Mouse (Mus musculus) CH12.LX (cell line): ENCODE measurements around the gene Arl2.
A peak's percentile ranks its signal among the peaks of the same experiment; 100 is the strongest.

Source experiments
- CHD1 ChIP-seq: IDR thresholded peaks from 2 replicates; pipeline ENCODE4 v1.6.1; 2012; ENCODE audit warnings: low read depth, low read length, improper control_type of control experiment, inconsistent platforms
- CHD2 ChIP-seq: IDR thresholded peaks from 2 replicates; pipeline ENCODE4 v1.6.1; 2011; ENCODE audit warnings: low read length, improper control_type of control experiment
- CTCF ChIP-seq, 2 experiments: IDR thresholded peaks in 1 of 2; conservative IDR thresholded peaks in 1 of 2; 2 replicates each; pipeline ENCODE4 v1.5.1; 2011 to 2012; ENCODE audit warnings: low read depth in 2 of 2, low read length in 2 of 2, improper control_type of control experiment in 1 of 2, inconsistent platforms in 1 of 2, mild to moderate bottlenecking in 1 of 2, moderate library complexity in 1 of 2
- EP300 ChIP-seq: IDR thresholded peaks from 2 replicates; pipeline ENCODE4 v1.6.1; 2011; ENCODE audit warnings: low read length, improper control_type of control experiment
- IRF4 ChIP-seq: IDR thresholded peaks from 2 replicates; pipeline ENCODE4 v1.6.1; 2014; ENCODE audit warnings: low read depth, mild to moderate bottlenecking, inconsistent platforms, low read length, improper control_type of control experiment
- MAX ChIP-seq: IDR thresholded peaks from 2 replicates; pipeline ENCODE4 v1.6.1; 2011; ENCODE audit warnings: low read length, improper control_type of control experiment
- PAX5 ChIP-seq: IDR thresholded peaks from 2 replicates; pipeline ENCODE4 v1.6.1; 2012; ENCODE audit warnings: low read length, inconsistent platforms, mixed read lengths
- POLR2A ChIP-seq: IDR thresholded peaks from 2 replicates; pipeline ENCODE4 v1.6.1; 2011; ENCODE audit warnings: low read depth, mild to moderate bottlenecking, improper control_type of control experiment, low read length
- TCF12 ChIP-seq: IDR thresholded peaks from 2 replicates; pipeline ENCODE4 v1.6.1; 2014; ENCODE audit warnings: low read depth, mild to moderate bottlenecking, inconsistent platforms, low read length, improper control_type of control experiment
- UBTF ChIP-seq: IDR thresholded peaks from 2 replicates; pipeline ENCODE4 v1.6.1; 2012; ENCODE audit warnings: low read depth, mild to moderate bottlenecking, inconsistent platforms, low read length, improper control_type of control experiment, moderate library complexity
- USF2 ChIP-seq: conservative IDR thresholded peaks from 2 replicates; pipeline ENCODE4 v1.6.1; 2011; ENCODE audit warnings: low read depth, low read length, improper control_type of control experiment
- ZC3H11A ChIP-seq: IDR thresholded peaks from 2 replicates; pipeline ENCODE4 v1.6.1; 2012; ENCODE audit warnings: low read depth, mild to moderate bottlenecking, inconsistent platforms, low read length, improper control_type of control experiment
- ZMIZ1 ChIP-seq: IDR thresholded peaks from 2 replicates; pipeline ENCODE4 v1.6.1; 2012; ENCODE audit warnings: low read depth, mild to moderate bottlenecking, inconsistent platforms, low read length, improper control_type of control experiment

GRCm38 (mm10) chr19:6166750-6167149 lies 25.4 kb upstream of the Arl2 start:
- TF ChIP-seq USF2 (no peak), UBTF (no peak), POLR2A (no peak), CTCF (conservative IDR thresholded peaks at IDR 0.05 in 1 of 2, IDR thresholded peaks at IDR 0.05 in 1 of 2; ENCODE audit: low read depth in 2 of 2, low read length in 2 of 2) (peak in 1 of 2 experiments; percentile 39; a peak in 1 of 4 replicates), EP300 (no peak), TCF12 (no peak), IRF4 (no peak), ZMIZ1 (no peak), CHD1 (no peak), MAX (no peak), ZC3H11A (no peak), PAX5 (no peak), CHD2 (no peak)
